Mouse (Mus musculus): ENCODE measurements around the gene Gm45837. TPM values are rescaled to one million over a fixed set of nuclear protein-coding genes. Genes with fewer than 3 reads are reported as not detected.

Gm45837 gene
- polyA plus RNA-seq, 1 experiment from 2014 or later, result 3.9 TPM

DNA sequence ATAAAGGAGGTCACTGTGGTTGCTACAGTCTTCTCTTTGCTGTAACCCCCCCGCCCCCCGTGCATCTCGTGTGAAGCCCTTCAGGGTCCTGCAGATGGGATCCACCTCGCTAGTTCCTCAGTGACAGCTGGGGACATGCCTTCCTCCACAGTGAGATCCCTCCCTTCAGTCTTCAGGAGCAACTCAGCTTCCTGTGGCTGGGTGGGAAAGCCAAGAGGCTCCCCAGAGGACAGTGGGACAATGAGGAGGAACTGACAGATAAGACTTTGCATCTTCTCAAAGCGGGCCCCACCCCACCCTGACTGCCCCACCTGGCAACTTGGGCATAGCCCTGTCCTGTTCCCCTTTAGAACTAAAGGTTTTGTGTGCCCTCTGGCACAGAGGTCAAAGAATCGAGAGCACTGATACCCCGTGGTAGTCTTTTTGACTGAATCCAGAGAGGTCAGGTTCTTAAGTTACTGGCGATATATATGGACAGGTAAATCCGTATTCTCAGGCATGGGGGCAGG, 48.7 kb downstream of the Gm45837 start:
- Histone ChIP-seq H3K9me3 (ENCODE audit: control insufficient read depth, low read length) (no peaks in the 10 kb centered on the region), H3K36me3 (ENCODE audit: control insufficient read depth, insufficient read depth, low read length) (no peaks in the 10 kb centered on the region), H3K4me1 (replicated peaks; ENCODE audit: control insufficient read depth, insufficient read depth, low read length) (peaks cover 9% of the 10 kb centered on the region; the same call in 1 of the 2 replicates), H3K4me2 (ENCODE audit: low read length) (no peak overlapping the region), H3K4me3 (ENCODE audit: low read depth, low read length) (no peak overlapping the region), H3K27me3 (replicated peaks; ENCODE audit: control insufficient read depth, insufficient read depth, low read length) (no peaks in the 10 kb centered on the region), H3K9ac (ENCODE audit: low read length) (no peak overlapping the region), H3K27ac (ENCODE audit: low read depth) (no peak overlapping the region)
- DNase-seq (ENCODE audit: low spot score), result no peak
- ATAC-seq (replicated peaks; ENCODE audit: low FRiP score, low TSS enrichment, low read depth), result no peak
- WGBS, result 73% methylated on average over 9 of the region's 9 CpGs

DNA sequence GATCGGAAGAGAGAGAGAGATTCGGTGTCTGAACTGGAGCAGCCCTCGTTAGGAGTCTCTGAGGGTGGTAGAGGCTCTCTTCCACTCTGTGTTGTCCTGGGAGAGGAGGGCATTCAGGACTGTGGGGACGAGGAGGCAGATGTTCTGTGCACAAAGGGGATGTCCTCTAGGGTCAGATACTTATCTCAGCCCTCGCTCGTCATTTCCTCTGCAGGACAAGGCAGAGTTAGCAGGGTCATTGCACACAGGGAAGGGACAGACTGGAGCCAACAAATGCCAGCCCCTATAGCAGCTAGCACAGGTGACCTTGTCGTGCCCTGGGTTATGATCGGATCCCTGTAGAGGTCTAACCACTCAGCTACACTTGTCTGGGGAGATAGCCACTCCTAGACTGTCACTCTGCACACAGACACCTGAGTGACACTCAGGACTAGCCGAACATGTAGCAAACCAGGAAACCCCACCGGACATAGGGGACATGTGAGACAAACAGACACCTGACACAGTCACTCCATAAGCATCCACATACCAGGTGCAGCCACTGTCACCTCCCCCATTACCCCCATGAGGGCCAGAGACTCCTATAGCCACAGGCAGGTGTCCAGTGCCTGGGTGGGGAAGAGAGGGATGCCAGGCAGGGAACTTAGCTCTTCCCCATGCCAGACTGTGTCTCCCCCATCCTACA, 49.4 kb downstream of the Gm45837 start:
- Histone ChIP-seq H3K9me3 (ENCODE audit: control insufficient read depth, low read length) (no peaks in the 10 kb centered on the region), H3K4me2 (ENCODE audit: low read length) (no peak overlapping the region), H3K4me1 (replicated peaks; ENCODE audit: control insufficient read depth, insufficient read depth, low read length) (peaks cover 12% of the 10 kb centered on the region), H3K27ac (ENCODE audit: low read depth) (no peak overlapping the region), H3K36me3 (ENCODE audit: control insufficient read depth, insufficient read depth, low read length) (no peaks in the 10 kb centered on the region), H3K9ac (ENCODE audit: low read length) (no peak overlapping the region), H3K4me3 (ENCODE audit: low read depth, low read length) (no peak overlapping the region), H3K27me3 (replicated peaks; ENCODE audit: control insufficient read depth, insufficient read depth, low read length) (no peaks in the 10 kb centered on the region)
- ATAC-seq (replicated peaks; ENCODE audit: low FRiP score, low TSS enrichment, low read depth) (no peak), DNase-seq (ENCODE audit: low spot score) (no peak)
- 67% methylated on average over 10 of the region's 10 CpGs for WGBS

DNA sequence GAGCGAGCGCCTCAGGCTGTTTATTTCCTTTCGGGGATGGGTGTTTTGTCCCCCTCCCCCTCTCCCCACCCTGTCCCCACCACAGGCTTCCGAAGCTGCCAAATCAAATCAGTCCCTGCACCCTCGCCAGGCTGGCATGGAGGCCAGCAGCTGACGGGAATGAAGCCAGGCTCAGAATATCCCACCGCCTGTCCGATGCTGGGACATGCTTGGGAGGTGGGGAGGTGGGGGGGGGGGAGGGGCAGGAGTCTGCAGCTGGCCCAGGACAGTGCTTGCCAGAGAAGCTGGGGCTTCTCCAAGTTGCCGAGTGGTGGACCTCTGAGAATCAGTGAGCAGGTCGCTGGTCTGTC, 49.9 kb downstream of the Gm45837 start:
- Histone ChIP-seq H3K27me3 (replicated peaks; ENCODE audit: control insufficient read depth, insufficient read depth, low read length) (no peaks in the 10 kb centered on the region), H3K4me2 (ENCODE audit: low read length) (no peak overlapping the region), H3K9me3 (ENCODE audit: control insufficient read depth, low read length) (no peaks in the 10 kb centered on the region), H3K9ac (ENCODE audit: low read length) (no peak overlapping the region), H3K36me3 (ENCODE audit: control insufficient read depth, insufficient read depth, low read length) (no peaks in the 10 kb centered on the region), H3K4me3 (ENCODE audit: low read depth, low read length) (no peak overlapping the region), H3K27ac (ENCODE audit: low read depth) (no peak overlapping the region), H3K4me1 (replicated peaks; ENCODE audit: control insufficient read depth, insufficient read depth, low read length) (peaks cover 17% of the 10 kb centered on the region)
- ATAC-seq (replicated peaks; ENCODE audit: low FRiP score, low TSS enrichment, low read depth) (no peak), DNase-seq (ENCODE audit: low spot score) (no peak)
- 34% methylated on average over 10 of the region's 10 CpGs for WGBS

DNA sequence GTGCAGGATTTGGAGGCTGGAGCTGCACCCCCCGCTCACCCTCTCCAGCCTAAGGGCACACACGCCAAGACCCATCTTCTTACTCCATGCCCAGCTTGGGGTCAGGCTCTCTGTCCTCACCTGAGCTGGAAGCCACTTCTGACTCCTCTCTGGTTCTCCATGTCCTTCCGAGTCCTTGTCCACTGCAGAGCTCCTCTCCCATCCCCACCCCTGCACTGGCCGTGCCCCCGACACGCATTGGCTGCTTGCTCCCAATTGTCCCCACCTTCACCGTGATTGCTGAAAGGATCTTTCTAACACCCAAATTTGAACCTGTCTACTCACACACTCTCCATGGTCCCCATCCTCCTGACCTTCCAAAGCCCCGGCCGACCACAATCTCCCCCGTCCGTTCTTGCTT, 50.9 kb downstream of the Gm45837 start:
- H3K4me1 ChIP-seq (replicated peaks; ENCODE audit: control insufficient read depth, insufficient read depth, low read length), result peaks cover 22% of the 10 kb centered on the region
- no peak for ATAC-seq (replicated peaks; ENCODE audit: low FRiP score, low TSS enrichment, low read depth)
- WGBS, result 76% methylated on average over 11 of the region's 11 CpGs

DNA sequence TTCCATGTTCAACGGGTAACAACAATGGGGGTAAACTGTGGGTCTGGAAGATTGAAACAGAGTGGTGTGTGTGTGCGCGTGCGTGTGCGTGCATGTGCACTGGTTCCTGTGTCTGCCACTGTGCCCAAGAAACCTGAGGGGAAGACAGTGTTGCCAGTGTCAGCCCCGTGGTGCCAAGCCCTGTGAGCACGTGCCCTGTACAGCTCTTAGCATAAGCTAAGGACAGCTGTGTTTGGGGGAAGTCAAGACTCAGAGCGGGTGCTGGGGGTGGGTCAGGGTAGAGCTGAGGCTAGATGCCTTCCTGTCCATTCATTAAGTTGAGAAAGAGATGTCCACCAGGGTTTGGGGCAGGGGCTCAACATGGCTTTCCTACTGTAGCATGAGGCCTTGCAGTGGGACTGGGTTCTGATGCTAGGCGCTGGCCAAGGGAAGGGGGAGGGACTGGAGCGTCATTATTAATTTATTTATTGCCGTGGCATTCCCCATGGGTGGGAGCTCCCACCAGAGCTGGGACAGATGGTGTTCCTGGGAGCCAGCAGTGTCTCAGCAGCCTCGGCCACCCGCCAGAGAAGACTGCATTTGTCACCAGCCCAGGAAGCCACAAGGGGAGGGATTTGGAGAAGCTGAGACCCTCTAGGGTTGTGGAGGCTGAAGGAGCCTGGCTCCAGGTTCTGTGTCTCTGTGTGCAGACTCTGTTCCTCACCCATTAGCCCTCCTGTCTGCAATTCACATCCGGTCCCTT, 51.8 kb downstream of the Gm45837 start:
- H3K27me3 ChIP-seq (replicated peaks; ENCODE audit: control insufficient read depth, insufficient read depth, low read length), result no peaks in the 10 kb centered on the region
- no peak overlapping the region for H3K4me2 ChIP-seq (ENCODE audit: low read length)
- 64% methylated on average over 14 of the region's 14 CpGs for WGBS
- ATAC-seq (replicated peaks; ENCODE audit: low FRiP score, low TSS enrichment, low read depth) (no peak), DNase-seq (ENCODE audit: low spot score) (no peak)
- H3K4me1 ChIP-seq (replicated peaks; ENCODE audit: control insufficient read depth, insufficient read depth, low read length), result peaks cover 27% of the 10 kb centered on the region
- no peak overlapping the region for H3K4me3 ChIP-seq (ENCODE audit: low read depth, low read length)
- H3K36me3 ChIP-seq (ENCODE audit: control insufficient read depth, insufficient read depth, low read length), result no peaks in the 10 kb centered on the region
- no peak overlapping the region for H3K9ac ChIP-seq (ENCODE audit: low read length)
- H3K27ac ChIP-seq (ENCODE audit: low read depth), result no peak overlapping the region
- H3K9me3 ChIP-seq (ENCODE audit: control insufficient read depth, low read length), result no peaks in the 10 kb centered on the region

More for the DNA sequence above, 50.9 kb downstream of the Gm45837 start:
- H3K4me2 ChIP-seq (ENCODE audit: low read length), result no peak overlapping the region
- H3K27me3 ChIP-seq (replicated peaks; ENCODE audit: control insufficient read depth, insufficient read depth, low read length), result no peaks in the 10 kb centered on the region
- H3K9me3 ChIP-seq (ENCODE audit: control insufficient read depth, low read length), result no peaks in the 10 kb centered on the region
- H3K9ac ChIP-seq (ENCODE audit: low read length), result no peak overlapping the region
- no peak for DNase-seq (ENCODE audit: low spot score)
- H3K27ac ChIP-seq (ENCODE audit: low read depth), result no peak overlapping the region
- H3K4me3 ChIP-seq (ENCODE audit: low read depth, low read length), result no peak overlapping the region
- no peaks in the 10 kb centered on the region for H3K36me3 ChIP-seq (ENCODE audit: control insufficient read depth, insufficient read depth, low read length)

DNA sequence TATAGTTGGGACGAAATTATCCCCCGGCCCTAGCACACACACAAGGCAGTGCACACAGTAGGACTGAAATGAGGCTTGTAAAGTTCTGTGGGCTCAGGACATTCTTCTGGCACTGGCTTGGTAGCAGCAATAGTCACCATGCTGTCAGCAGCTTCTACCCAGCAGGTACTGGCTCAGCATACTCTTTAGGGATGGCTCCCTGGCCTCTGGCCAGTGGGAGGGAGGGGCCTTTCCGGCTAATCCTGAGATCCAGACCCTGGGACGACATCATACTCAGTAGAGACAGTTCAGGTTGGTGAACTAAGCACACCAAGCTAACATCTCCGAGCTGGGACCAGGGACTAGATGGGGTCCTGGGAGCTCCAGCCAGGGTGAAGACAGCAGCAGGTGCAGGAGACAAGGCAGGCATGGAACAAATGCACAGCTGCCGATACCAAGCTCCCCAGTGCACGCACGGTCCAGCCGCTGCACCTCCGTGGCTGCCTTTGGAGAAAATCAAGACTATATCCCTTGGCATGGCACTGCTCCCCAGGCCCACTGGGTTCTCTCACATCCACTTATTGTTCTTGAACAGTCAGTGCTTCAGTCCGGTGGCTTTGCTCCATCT, 53.1 kb downstream of the Gm45837 start:
- H3K4me3 ChIP-seq (ENCODE audit: low read depth, low read length), result no peak overlapping the region
- H3K27ac ChIP-seq (ENCODE audit: low read depth), result no peak overlapping the region
- no peak overlapping the region for H3K9ac ChIP-seq (ENCODE audit: low read length)
- no peaks in the 10 kb centered on the region for H3K27me3 ChIP-seq (replicated peaks; ENCODE audit: control insufficient read depth, insufficient read depth, low read length)
- 78% methylated on average over 11 of the region's 11 CpGs for WGBS
- H3K9me3 ChIP-seq (ENCODE audit: control insufficient read depth, low read length), result no peaks in the 10 kb centered on the region
- no peaks in the 10 kb centered on the region for H3K36me3 ChIP-seq (ENCODE audit: control insufficient read depth, insufficient read depth, low read length)
- DNase-seq (ENCODE audit: low spot score) (no peak), ATAC-seq (replicated peaks; ENCODE audit: low FRiP score, low TSS enrichment, low read depth) (no peak)
- H3K4me2 ChIP-seq (ENCODE audit: low read length), result no peak overlapping the region
- peaks cover 27% of the 10 kb centered on the region for H3K4me1 ChIP-seq (replicated peaks; ENCODE audit: control insufficient read depth, insufficient read depth, low read length)

DNA sequence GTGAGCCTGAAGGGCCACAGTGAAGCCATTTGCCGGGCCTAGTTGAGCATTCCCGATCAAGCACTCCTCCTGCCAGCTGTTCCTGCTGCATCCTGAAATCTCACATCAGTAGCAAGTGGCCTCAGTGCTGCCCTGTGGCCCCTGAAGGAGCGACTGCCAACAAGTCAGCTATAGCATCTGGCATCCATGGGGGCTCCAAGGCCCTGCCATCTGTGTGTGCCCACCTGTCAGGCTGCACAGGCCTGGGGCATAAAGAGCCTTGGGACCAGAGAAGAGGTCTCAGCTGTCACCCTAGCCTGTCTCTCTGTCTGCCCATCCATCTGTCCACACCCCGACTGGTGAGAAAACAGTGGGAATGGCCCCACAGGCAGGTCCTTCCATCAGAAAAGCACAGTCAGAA, 54.2 kb downstream of the Gm45837 start:
- Histone ChIP-seq H3K9me3 (ENCODE audit: control insufficient read depth, low read length) (no peaks in the 10 kb centered on the region), H3K4me1 (replicated peaks; ENCODE audit: control insufficient read depth, insufficient read depth, low read length) (peaks cover 27% of the 10 kb centered on the region), H3K27me3 (replicated peaks; ENCODE audit: control insufficient read depth, insufficient read depth, low read length) (no peaks in the 10 kb centered on the region), H3K9ac (ENCODE audit: low read length) (no peak overlapping the region), H3K4me3 (ENCODE audit: low read depth, low read length) (no peak overlapping the region), H3K36me3 (ENCODE audit: control insufficient read depth, insufficient read depth, low read length) (no peaks in the 10 kb centered on the region), H3K4me2 (ENCODE audit: low read length) (no peak overlapping the region), H3K27ac (ENCODE audit: low read depth) (no peak overlapping the region)
- 52% methylated on average over 4 of the region's 4 CpGs for WGBS
- ATAC-seq (replicated peaks; ENCODE audit: low FRiP score, low TSS enrichment, low read depth), result no peak
- DNase-seq (ENCODE audit: low spot score), result no peak

DNA sequence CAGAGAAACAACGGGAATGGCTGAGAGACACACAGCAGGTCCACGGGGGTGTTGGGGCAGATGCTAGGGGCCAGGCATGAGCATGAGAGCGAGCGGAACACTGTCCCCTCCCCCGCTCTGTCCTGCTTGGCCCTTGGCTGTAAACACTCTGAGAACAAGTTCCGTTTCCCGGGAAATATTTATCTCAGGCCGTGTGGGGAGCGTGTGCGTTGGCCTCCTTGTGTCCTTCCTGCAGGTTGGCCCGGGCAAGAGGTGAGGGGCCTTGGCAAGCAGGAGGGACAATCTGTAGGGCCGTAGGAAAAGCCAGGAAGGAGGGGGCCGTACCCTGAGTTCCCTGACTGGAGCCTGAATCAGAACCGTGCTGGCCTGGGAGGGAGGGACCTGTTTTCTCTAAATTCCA, 54.7 kb downstream of the Gm45837 start:
- peak overlapping the region; percentile 20; the same call in 1 of the 2 replicates for H3K27ac ChIP-seq (ENCODE audit: low read depth)
- no peaks in the 10 kb centered on the region for H3K27me3 ChIP-seq (replicated peaks; ENCODE audit: control insufficient read depth, insufficient read depth, low read length)
- H3K36me3 ChIP-seq (ENCODE audit: control insufficient read depth, insufficient read depth, low read length), result no peaks in the 10 kb centered on the region
- no peak overlapping the region for H3K9ac ChIP-seq (ENCODE audit: low read length)
- no peak for DNase-seq (ENCODE audit: low spot score)
- no peak for ATAC-seq (replicated peaks; ENCODE audit: low FRiP score, low TSS enrichment, low read depth)
- WGBS, result 15% methylated on average over 14 of the region's 14 CpGs
- no peak overlapping the region for H3K4me3 ChIP-seq (ENCODE audit: low read depth, low read length)
- peaks cover 23% of the 10 kb centered on the region for H3K4me1 ChIP-seq (replicated peaks; ENCODE audit: control insufficient read depth, insufficient read depth, low read length)
- H3K4me2 ChIP-seq (ENCODE audit: low read length), result no peak overlapping the region
- H3K9me3 ChIP-seq (ENCODE audit: control insufficient read depth, low read length), result no peaks in the 10 kb centered on the region
